Mouse (Mus musculus): ENCODE results near the gene Aga. TPM values are rescaled to one million over a fixed set of nuclear protein-coding genes. Genes with fewer than 3 reads are reported as not detected.
"Not testable (repeated sequence)": the region's sequence is repeated elsewhere in the genome, so short reads cannot be mapped to it uniquely, and the experiment has no call there.

The Aga gene
- polyA plus RNA-seq (2011; ENCODE audit: insufficient read depth, insufficient read length, low replicate concordance, missing spikeins), result 5.8 and 14.4 TPM in 2 replicates

GRCm38 (mm10) chr8:53511551-53512127, at the start of gene Aga:
Gene Aga, plus strand, starts transcription at chr8:53511727.
- TF ChIP-seq CTCF (IDR thresholded peaks at IDR 0.05; ENCODE audit: control insufficient read depth, insufficient read depth, low read length), result no peak
- peak; percentile 64; the same call in 1 of the 2 replicates for TF ChIP-seq POLR2A (IDR thresholded peaks at IDR 0.05; ENCODE audit: borderline replicate concordance, control insufficient read depth, low read depth, low read length)
- Histone ChIP-seq H3K27ac (ENCODE audit: control insufficient read depth, insufficient read depth, low read depth, low read length, poor library complexity) (peak within 1 kb of the TSS; percentile 83), H3K4me1 (ENCODE audit: control insufficient read depth, insufficient read depth, low read length) (no peaks in the 10 kb centered on the region), H3K4me3 (replicated peaks; ENCODE audit: control insufficient read depth, low read depth, low read length) (peak within 1 kb of the TSS; percentile 84)
- WGBS, result under 1% methylated on average over 24 of the region's 24 CpGs

DNA sequence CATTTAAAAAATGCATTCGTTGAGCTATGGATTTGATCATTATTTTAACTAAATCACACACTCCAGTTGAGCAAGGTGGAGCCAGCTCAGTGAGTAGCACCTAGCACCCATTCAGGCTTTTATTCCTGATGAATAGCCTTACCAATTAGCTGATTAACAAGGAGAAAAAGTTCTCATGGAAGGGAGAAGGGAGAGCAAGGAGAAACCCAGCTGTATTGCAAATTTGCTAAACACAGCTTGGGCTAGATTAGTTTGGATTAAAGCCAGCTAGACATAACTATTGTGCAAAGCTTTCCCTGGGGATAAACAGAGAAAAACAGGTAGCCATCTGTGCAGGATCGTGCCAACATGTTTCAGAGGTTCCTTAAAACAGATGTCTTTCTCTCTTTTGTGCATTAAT, 22.5 kb upstream of the Aga start:
- no peak overlapping the region for H3K4me3 ChIP-seq (replicated peaks; ENCODE audit: control insufficient read depth, low read depth, low read length)
- no peak overlapping the region for H3K27ac ChIP-seq (ENCODE audit: control insufficient read depth, insufficient read depth, low read depth, low read length, poor library complexity)
- H3K4me1 ChIP-seq (ENCODE audit: control insufficient read depth, insufficient read depth, low read length), result no peaks in the 10 kb centered on the region
- 63% methylated on average over 2 of the region's 2 CpGs for WGBS
- TF ChIP-seq POLR2A (IDR thresholded peaks at IDR 0.05; ENCODE audit: borderline replicate concordance, control insufficient read depth, low read depth, low read length), result no peak
- TF ChIP-seq CTCF (IDR thresholded peaks at IDR 0.05; ENCODE audit: control insufficient read depth, insufficient read depth, low read length), result no peak

GRCm38 (mm10) chr8:53496216-53496615, 15.3 kb upstream of the Aga start:
- 22% methylated on average over 1 of the region's 1 CpGs for WGBS
- Histone ChIP-seq H3K4me1 (ENCODE audit: control insufficient read depth, insufficient read depth, low read length) (no peaks in the 10 kb centered on the region), H3K4me3 (replicated peaks; ENCODE audit: control insufficient read depth, low read depth, low read length) (no peak overlapping the region), H3K27ac (ENCODE audit: control insufficient read depth, insufficient read depth, low read depth, low read length, poor library complexity) (no peak overlapping the region)
- TF ChIP-seq CTCF (IDR thresholded peaks at IDR 0.05; ENCODE audit: control insufficient read depth, insufficient read depth, low read length), result no peak
- TF ChIP-seq POLR2A (IDR thresholded peaks at IDR 0.05; ENCODE audit: borderline replicate concordance, control insufficient read depth, low read depth, low read length), result no peak

GRCm38 (mm10) chr8:53496885-53497326, 14.6 kb upstream of the Aga start:
- Histone ChIP-seq H3K4me1 (ENCODE audit: control insufficient read depth, insufficient read depth, low read length) (no peaks in the 10 kb centered on the region), H3K27ac (ENCODE audit: control insufficient read depth, insufficient read depth, low read depth, low read length, poor library complexity) (no peak overlapping the region), H3K4me3 (replicated peaks; ENCODE audit: control insufficient read depth, low read depth, low read length) (no peak overlapping the region)
- TF ChIP-seq POLR2A (IDR thresholded peaks at IDR 0.05; ENCODE audit: borderline replicate concordance, control insufficient read depth, low read depth, low read length), result no peak
- TF ChIP-seq CTCF (IDR thresholded peaks at IDR 0.05; ENCODE audit: control insufficient read depth, insufficient read depth, low read length), result no peak
- 73% methylated on average over 3 of the region's 3 CpGs for WGBS

DNA sequence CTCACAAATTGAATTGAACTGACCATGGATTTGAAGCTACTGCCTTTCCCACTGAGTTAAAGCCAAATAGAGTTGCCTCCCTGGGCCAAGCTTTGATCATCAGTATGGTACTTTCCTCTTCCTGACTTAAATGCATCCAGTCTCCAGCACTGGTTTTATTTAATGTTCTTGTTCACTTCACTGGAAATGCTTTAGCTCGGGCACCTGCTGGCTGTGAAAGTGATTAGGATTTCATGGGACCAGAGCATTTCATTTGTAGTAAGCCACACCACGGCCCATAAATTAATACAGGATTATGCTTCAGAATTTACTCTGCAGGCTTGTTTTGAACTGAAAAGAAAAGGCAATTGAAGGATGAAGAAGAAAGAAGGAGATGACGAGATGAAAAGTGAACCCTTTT, 26.5 kb downstream of the Aga start:
- not testable (repeated sequence) for H3K27ac ChIP-seq (ENCODE audit: control insufficient read depth, insufficient read depth, low read depth, low read length, poor library complexity); H3K4me1 ChIP-seq (ENCODE audit: control insufficient read depth, insufficient read depth, low read length); H3K4me3 ChIP-seq (replicated peaks; ENCODE audit: control insufficient read depth, low read depth, low read length)
- WGBS, result 80% methylated on average over 3 of the region's 3 CpGs

GRCm38 (mm10) chr8:53539585-53539984, 28.1 kb downstream of the Aga start:
- WGBS, result 78% methylated on average over 2 of the region's 2 CpGs
- Histone ChIP-seq H3K4me1 (ENCODE audit: control insufficient read depth, insufficient read depth, low read length) (no peaks in the 10 kb centered on the region), H3K4me3 (replicated peaks; ENCODE audit: control insufficient read depth, low read depth, low read length) (no peak overlapping the region), H3K27ac (ENCODE audit: control insufficient read depth, insufficient read depth, low read depth, low read length, poor library complexity) (no peak overlapping the region)
- no peak for TF ChIP-seq CTCF (IDR thresholded peaks at IDR 0.05; ENCODE audit: control insufficient read depth, insufficient read depth, low read length)
- TF ChIP-seq POLR2A (IDR thresholded peaks at IDR 0.05; ENCODE audit: borderline replicate concordance, control insufficient read depth, low read depth, low read length), result no peak

DNA sequence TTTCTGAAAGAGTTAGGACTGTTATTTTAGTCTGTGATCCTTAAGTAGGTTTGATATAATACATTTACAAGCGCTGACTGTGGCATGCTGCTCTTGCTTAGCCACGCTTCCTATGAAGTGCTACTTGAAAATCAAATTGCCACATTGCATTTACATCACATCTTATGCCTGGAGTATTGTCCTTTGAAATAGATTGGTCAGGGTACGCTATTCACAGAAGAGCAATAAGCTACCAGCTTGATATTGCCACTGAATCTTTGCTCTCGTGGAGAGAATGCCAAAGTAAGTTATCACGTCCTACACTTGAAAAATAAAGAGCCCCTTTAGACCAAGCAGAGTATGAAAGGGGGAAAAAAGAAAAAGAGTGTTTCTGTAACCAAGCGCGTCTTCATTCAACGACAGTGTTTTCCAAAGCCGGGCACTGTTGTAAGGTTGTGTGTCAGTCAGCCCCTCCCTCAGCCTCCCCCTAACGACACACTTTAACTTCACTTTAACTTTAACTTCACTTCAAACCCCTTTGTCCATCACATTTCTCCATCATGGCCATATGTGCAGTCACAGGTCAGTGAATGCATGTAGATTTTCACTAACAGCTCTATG, 51.0 kb downstream of the Aga start:
- H3K4me3 ChIP-seq (replicated peaks; ENCODE audit: control insufficient read depth, low read depth, low read length), result no peak overlapping the region
- TF ChIP-seq CTCF (IDR thresholded peaks at IDR 0.05; ENCODE audit: control insufficient read depth, insufficient read depth, low read length) (no peak), POLR2A (IDR thresholded peaks at IDR 0.05; ENCODE audit: borderline replicate concordance, control insufficient read depth, low read depth, low read length) (no peak)
- WGBS, result 80% methylated on average over 10 of the region's 10 CpGs

GRCm38 (mm10) chr8:53566223-53566622, 54.7 kb downstream of the Aga start:
- no peak overlapping the region for H3K27ac ChIP-seq (ENCODE audit: control insufficient read depth, insufficient read depth, low read depth, low read length, poor library complexity)
- H3K4me1 ChIP-seq (ENCODE audit: control insufficient read depth, insufficient read depth, low read length), result no peaks in the 10 kb centered on the region
- 83% methylated on average over 6 of the region's 6 CpGs for WGBS
- no peak for TF ChIP-seq CTCF (IDR thresholded peaks at IDR 0.05; ENCODE audit: control insufficient read depth, insufficient read depth, low read length)
- TF ChIP-seq POLR2A (IDR thresholded peaks at IDR 0.05; ENCODE audit: borderline replicate concordance, control insufficient read depth, low read depth, low read length), result no peak
- H3K4me3 ChIP-seq (replicated peaks; ENCODE audit: control insufficient read depth, low read depth, low read length), result no peak overlapping the region

More for the DNA sequence above, 51.0 kb downstream of the Aga start:
- Histone ChIP-seq H3K27ac (ENCODE audit: control insufficient read depth, insufficient read depth, low read depth, low read length, poor library complexity) (no peak overlapping the region), H3K4me1 (ENCODE audit: control insufficient read depth, insufficient read depth, low read length) (no peaks in the 10 kb centered on the region)

Other genes with a start within 250 kb of the Aga start
- 61.0 and 68.7 TPM in 2 replicates for gene Neil3, start 127.3 kb downstream of the Aga start, polyA plus RNA-seq (2011; ENCODE audit: insufficient read depth, insufficient read length, low replicate concordance, missing spikeins)